Comparison of ENCODE assay signal across 20 mouse cellular contexts in the genomic region with DNA sequence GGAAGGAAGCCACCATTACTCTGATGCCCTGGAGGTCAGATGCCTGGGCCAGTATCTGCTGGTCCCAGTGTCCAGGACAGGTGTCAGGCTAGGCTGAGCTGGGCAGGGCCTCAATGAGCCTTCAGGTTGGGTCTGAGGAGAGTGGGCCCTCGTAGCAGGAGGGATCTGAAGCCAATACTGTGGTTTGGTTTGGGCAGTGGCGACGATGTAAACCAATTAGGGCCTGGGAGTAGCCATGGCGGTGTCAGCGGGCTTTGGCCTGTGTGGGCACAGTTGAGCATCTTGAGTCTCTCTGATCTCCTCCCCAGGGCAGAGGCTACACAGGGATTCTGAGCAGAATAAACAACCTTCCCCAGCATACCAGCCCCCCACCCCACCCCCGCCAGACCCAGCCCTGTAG.
"Had no signal": no experiment of that assay in that cellular context is flagged by ENCODE, and none has a peak within 500 bp of the region (broad histone marks: within the 10 kb centered on the region; RNA-seq: fewer than 3 reads in every experiment).

No protein-coding gene starts in this region.

- H3K4me1 ChIP-seq: limb, embryonic 13.5 days had no signal

- H3K27ac ChIP-seq: kidney, postnatal 0 days; left cerebral cortex, adult 2 months; limb, embryonic 13.5 days; liver, embryonic 14.5 days; lung, embryonic 15.5 days; midbrain, embryonic 10.5 days; midbrain, embryonic 13.5 days; neural tube, embryonic 13.5 days had no signal

- H3K4me3 ChIP-seq: left cerebral cortex, adult 2 months; limb, embryonic 13.5 days; lung, embryonic 15.5 days; megakaryocyte, embryonic 14.5 days; midbrain, embryonic 10.5 days; midbrain, embryonic 13.5 days; myocyte; neural tube, embryonic 13.5 days had no signal

- H3K27me3 ChIP-seq: midbrain, embryonic 13.5 days; neural tube, embryonic 13.5 days had no signal

- ATAC-seq: intestine, postnatal 0 days; liver, postnatal 0 days; midbrain, embryonic 13.5 days; midbrain, embryonic 16.5 days had no signal

- H3K36me3 ChIP-seq: limb, embryonic 13.5 days; lung, embryonic 15.5 days; midbrain, embryonic 10.5 days; midbrain, embryonic 13.5 days; neural tube, embryonic 13.5 days had no signal

- H3K9ac ChIP-seq: limb, embryonic 13.5 days; liver, embryonic 14.5 days; liver, postnatal 0 days; lung, embryonic 15.5 days; midbrain, embryonic 13.5 days; neural tube, embryonic 13.5 days had no signal

- DNase-seq: kidney, adult 8-10 months; kidney, postnatal 36 days; layer of hippocampus, postnatal 36 days; liver; liver, postnatal 0 days; thymus, adult 2 months; thymus, postnatal 14 days; thymus, postnatal 4 days had no signal

- H3K9me3 ChIP-seq: limb, embryonic 13.5 days; lung, embryonic 15.5 days; megakaryocyte, embryonic 14.5 days; midbrain, embryonic 10.5 days; midbrain, embryonic 13.5 days; neural tube, embryonic 13.5 days had no signal

- H3K4me2 ChIP-seq: limb, embryonic 13.5 days; lung, embryonic 15.5 days; midbrain, embryonic 13.5 days; neural tube, embryonic 13.5 days had no signal
